11 mouse cellular contexts compared by ENCODE assay signal in genomic region chrX:145308555-145308954, GRCm38 (mm10). TPM values are rescaled to one million over a fixed set of nuclear protein-coding genes. Genes with fewer than 3 reads are reported as not detected.
DNase-seq lines count a peak whose midpoint lies in the region; ATAC-seq and TF ChIP-seq lines count a peak whose summit lies in the region.
"Had no signal": no experiment of that assay in that cellular context is flagged by ENCODE, and none has a peak within 500 bp of the region (broad histone marks: within the 10 kb centered on the region; RNA-seq: fewer than 3 reads in every experiment).

No protein-coding gene starts in this region.

- peak; percentile 17 for DNase-seq in adrenal gland, postnatal 14 days
- no peak for DNase-seq in adrenal gland, adult 18-20 months (ENCODE audit: low spot score in 2 of 2)
- DNase-seq in liver, postnatal 0 days = no peak
- peak; percentile 28 for DNase-seq in embryo, embryonic 10.5 days (ENCODE audit: low spot score)
- DNase-seq: right cerebral cortex, postnatal 4 days had no signal

- H3K9me3 ChIP-seq in liver, postnatal 0 days (ENCODE audit: low read length) = no peaks in the 10 kb centered on the region
- H3K9me3 ChIP-seq in liver, embryonic 12.5 days (replicated peaks) = no peaks in the 10 kb centered on the region
- no peaks in the 10 kb centered on the region for H3K9me3 ChIP-seq in midbrain, embryonic 16.5 days (replicated peaks; ENCODE audit: control insufficient read depth, low read length, poor library complexity, severe bottlenecking)
- H3K9me3 ChIP-seq in heart, embryonic 12.5 days (replicated peaks) = no peaks in the 10 kb centered on the region
- H3K9me3 ChIP-seq: forebrain, embryonic 10.5 days; megakaryocyte, embryonic 14.5 days had no signal

- TF ChIP-seq EP300 in liver, postnatal 0 days (IDR thresholded peaks at IDR 0.05; ENCODE audit: low read depth) = no peak

- H3K9ac ChIP-seq in liver, postnatal 0 days (replicated peaks) = no peak overlapping the region
- no peak overlapping the region for H3K9ac ChIP-seq in liver, embryonic 12.5 days
- no peak overlapping the region for H3K9ac ChIP-seq in midbrain, embryonic 16.5 days (ENCODE audit: low read depth, low read length)
- no peak overlapping the region for H3K9ac ChIP-seq in heart, embryonic 12.5 days

- no peak overlapping the region for H3K4me3 ChIP-seq in liver, postnatal 0 days (ENCODE audit: low read depth, low read length)
- H3K4me3 ChIP-seq in liver, embryonic 12.5 days = no peak overlapping the region
- H3K4me3 ChIP-seq in midbrain, embryonic 16.5 days (ENCODE audit: low read depth, low read length) = no peak overlapping the region
- H3K4me3 ChIP-seq in heart, embryonic 12.5 days = no peak overlapping the region
- H3K4me3 ChIP-seq: forebrain, embryonic 10.5 days; megakaryocyte, embryonic 14.5 days had no signal

- H3K27ac ChIP-seq in liver, postnatal 0 days (ENCODE audit: low read depth) = no peak overlapping the region
- no peak overlapping the region for H3K27ac ChIP-seq in liver, embryonic 12.5 days
- no peak overlapping the region for H3K27ac ChIP-seq in midbrain, embryonic 16.5 days (ENCODE audit: low read length)
- H3K27ac ChIP-seq in heart, embryonic 12.5 days (ENCODE audit: poor library complexity, severe bottlenecking) = no peak overlapping the region
- H3K27ac ChIP-seq: forebrain, embryonic 10.5 days had no signal

- 69% methylated on average over 1 of the region's 1 CpGs for WGBS in liver, postnatal 0 days (ENCODE audit: insufficient replicate concordance)
- 65% methylated on average over 1 of the region's 1 CpGs for WGBS in liver, embryonic 12.5 days (ENCODE audit: insufficient replicate concordance)
- 76% methylated on average over 1 of the region's 1 CpGs for WGBS in midbrain, embryonic 16.5 days
- 64% methylated on average over 1 of the region's 1 CpGs for WGBS in heart, embryonic 12.5 days

- H3K27me3 ChIP-seq in liver, postnatal 0 days (ENCODE audit: insufficient read depth, low read length) = no peaks in the 10 kb centered on the region
- no peaks in the 10 kb centered on the region for H3K27me3 ChIP-seq in liver, embryonic 12.5 days (replicated peaks)
- no peaks in the 10 kb centered on the region for H3K27me3 ChIP-seq in midbrain, embryonic 16.5 days (ENCODE audit: control insufficient read depth, insufficient read depth, low read depth, low read length)
- no peaks in the 10 kb centered on the region for H3K27me3 ChIP-seq in heart, embryonic 12.5 days (replicated peaks)
- H3K27me3 ChIP-seq: megakaryocyte, embryonic 14.5 days had no signal

- no peak for ATAC-seq in liver, postnatal 0 days
- ATAC-seq in liver, embryonic 12.5 days = no peak
- ATAC-seq in midbrain, embryonic 16.5 days = peak; percentile 64; the same call in 1 of the 2 replicates
- ATAC-seq in heart, embryonic 12.5 days (ENCODE audit: insufficient number of reproducible peaks, low FRiP score) = no peak
- ATAC-seq in cerebellum, adult (ENCODE audit: insufficient number of reproducible peaks, low FRiP score, low TSS enrichment) = no peak

- no peak overlapping the region for H3K4me2 ChIP-seq in liver, postnatal 0 days (ENCODE audit: low read depth, low read length)
- no peak overlapping the region for H3K4me2 ChIP-seq in liver, embryonic 12.5 days
- no peak overlapping the region for H3K4me2 ChIP-seq in midbrain, embryonic 16.5 days (ENCODE audit: low read length)
- no peak overlapping the region for H3K4me2 ChIP-seq in heart, embryonic 12.5 days

- TF ChIP-seq CTCF in liver, postnatal 0 days (IDR thresholded peaks at IDR 0.05; ENCODE audit: low read depth) = peak; percentile 32; the same call in 1 of the 2 replicates

- H3K36me3 ChIP-seq in liver, postnatal 0 days (replicated peaks; ENCODE audit: insufficient read depth, low read length) = no peaks in the 10 kb centered on the region
- no peaks in the 10 kb centered on the region for H3K36me3 ChIP-seq in liver, embryonic 12.5 days
- no peaks in the 10 kb centered on the region for H3K36me3 ChIP-seq in midbrain, embryonic 16.5 days (ENCODE audit: control insufficient read depth, insufficient read depth, low read length)
- H3K36me3 ChIP-seq in heart, embryonic 12.5 days = no peaks in the 10 kb centered on the region
- H3K36me3 ChIP-seq: forebrain, embryonic 10.5 days had no signal

- H3K4me1 ChIP-seq in liver, postnatal 0 days (ENCODE audit: insufficient read depth) = no peaks in the 10 kb centered on the region
- no peaks in the 10 kb centered on the region for H3K4me1 ChIP-seq in liver, embryonic 12.5 days
- no peaks in the 10 kb centered on the region for H3K4me1 ChIP-seq in midbrain, embryonic 16.5 days (ENCODE audit: control insufficient read depth, insufficient read depth, low read length)
- H3K4me1 ChIP-seq in heart, embryonic 12.5 days (replicated peaks) = no peaks in the 10 kb centered on the region
- H3K4me1 ChIP-seq: forebrain, embryonic 10.5 days had no signal

RNA-seq across cellular contexts. Expression of gene Lhfpl1, which starts 40.3 kb away (rescaled TPM):
- not detected in 2 replicates for total RNA-seq in adrenal gland, postnatal 14 days (2021)
- not detected for total RNA-seq in adrenal gland, adult 18-20 months (2021)
- polyA plus RNA-seq in liver, postnatal 0 days (2015; fragmentation: Nextera tagmentation; extraction: Ambion mirVana) = not detected in 2 replicates
- polyA plus RNA-seq in liver, embryonic 12.5 days (2016; fragmentation: Nextera tagmentation; extraction: Ambion mirVana) = 0.10 TPM in 1 of 2 replicates, not detected in the other
- polyA plus RNA-seq in midbrain, embryonic 16.5 days (2015; fragmentation: Nextera tagmentation; extraction: Ambion mirVana) = not detected in 2 replicates
- polyA plus RNA-seq in heart, embryonic 12.5 days (2016; fragmentation: Nextera tagmentation; extraction: Ambion mirVana) = 0.32 TPM in 1 of 2 replicates, not detected in the other

Comparison
In these comparisons a context has a peak if more than half of its experiments do, and no peak if none do; other contexts are left out.
1. DNase-seq: peak in adrenal gland, postnatal 14 days (single experiment) and embryo, embryonic 10.5 days (single experiment); none in adrenal gland, adult 18-20 months (0 of 2) and liver, postnatal 0 days (single experiment).